Mouse (Mus musculus): ENCODE measurements around the gene Dolk. TPM values are rescaled to one million over a fixed set of nuclear protein-coding genes. Genes with fewer than 3 reads are reported as not detected.

The Dolk gene
- polyA plus RNA-seq, 1 experiment: 29.6 TPM

GRCm38 (mm10) chr2:30263811-30264210 lies 22.3 kb downstream of the Dolk start:
- no peak for DNase-seq
- TF ChIP-seq POLR2A (IDR thresholded peaks at IDR 0.05; ENCODE audit: low read depth, low read length) (no peak), CTCF (conservative IDR thresholded peaks at IDR 0.05; ENCODE audit: insufficient read depth, insufficient read length, low read depth, low read length) (no peak)
- Histone ChIP-seq H3K36me3 (ENCODE audit: control insufficient read depth, insufficient read depth, low read length) (no peaks in the 10 kb centered on the region), H3K4me3 (ENCODE audit: insufficient read depth, low read depth, low read length) (no peak overlapping the region), H3K4me1 (ENCODE audit: control insufficient read depth, insufficient read depth, low read length) (peaks cover 51% of the 10 kb centered on the region), H3K27ac (ENCODE audit: insufficient read depth, low read depth, low read length) (peak overlapping the region; percentile 93), H3K27me3 (replicated peaks; ENCODE audit: control insufficient read depth, insufficient read depth, low read length) (no peaks in the 10 kb centered on the region)
- WGBS: 85% methylated on average over 6 of the region's 6 CpGs

GRCm38 (mm10) chr2:30262840-30263441 lies 23.2 kb downstream of the Dolk start:
- WGBS: 14% methylated on average over 4 of the region's 4 CpGs
- Histone ChIP-seq H3K4me3 (ENCODE audit: insufficient read depth, low read depth, low read length) (no peak overlapping the region), H3K36me3 (ENCODE audit: control insufficient read depth, insufficient read depth, low read length) (no peaks in the 10 kb centered on the region), H3K27ac (ENCODE audit: insufficient read depth, low read depth, low read length) (peak overlapping the region; percentile 34), H3K4me1 (ENCODE audit: control insufficient read depth, insufficient read depth, low read length) (peaks cover 53% of the 10 kb centered on the region), H3K27me3 (replicated peaks; ENCODE audit: control insufficient read depth, insufficient read depth, low read length) (no peaks in the 10 kb centered on the region)
- TF ChIP-seq CTCF (conservative IDR thresholded peaks at IDR 0.05; ENCODE audit: insufficient read depth, insufficient read length, low read depth, low read length): no peak
- no peak for TF ChIP-seq POLR2A (IDR thresholded peaks at IDR 0.05; ENCODE audit: low read depth, low read length)
- peak; percentile 93 for DNase-seq

- peaks cover 52% of the 10 kb centered on the region for H3K4me1 ChIP-seq (ENCODE audit: control insufficient read depth, insufficient read depth, low read length)
- peak; percentile 33 for DNase-seq
- H3K27me3 ChIP-seq (replicated peaks; ENCODE audit: control insufficient read depth, insufficient read depth, low read length): no peaks in the 10 kb centered on the region
- 89% methylated on average over 18 of the region's 18 CpGs for WGBS
- TF ChIP-seq POLR2A (IDR thresholded peaks at IDR 0.05; ENCODE audit: low read depth, low read length): no peak
- TF ChIP-seq CTCF (conservative IDR thresholded peaks at IDR 0.05; ENCODE audit: insufficient read depth, insufficient read length, low read depth, low read length): no peak
- H3K36me3 ChIP-seq (ENCODE audit: control insufficient read depth, insufficient read depth, low read length): 0 out of 2 replicates have a peak, but pooled peaks cover 2% of the 10 kb centered on the region
- H3K27ac ChIP-seq (ENCODE audit: insufficient read depth, low read depth, low read length): peak overlapping the region; percentile 32; the same call in 1 of the 2 replicates
- no peak overlapping the region for H3K4me3 ChIP-seq (ENCODE audit: insufficient read depth, low read depth, low read length)
These were observed 24.0 kb downstream of the Dolk start for GRCm38 (mm10) chr2:30261921-30262839.

- H3K27ac ChIP-seq (ENCODE audit: insufficient read depth, low read depth, low read length): no peak overlapping the region
- WGBS: 72% methylated on average over 4 of the region's 4 CpGs
- TF ChIP-seq CTCF (conservative IDR thresholded peaks at IDR 0.05; ENCODE audit: insufficient read depth, insufficient read length, low read depth, low read length) (peak; percentile 15; the same call in 1 of the 2 replicates), POLR2A (IDR thresholded peaks at IDR 0.05; ENCODE audit: low read depth, low read length) (no peak)
- peak; percentile 26 for DNase-seq
- H3K36me3 ChIP-seq (ENCODE audit: control insufficient read depth, insufficient read depth, low read length): peaks cover 2% of the 10 kb centered on the region; the same call in 1 of the 2 replicates
- H3K4me1 ChIP-seq (ENCODE audit: control insufficient read depth, insufficient read depth, low read length): peaks cover 45% of the 10 kb centered on the region
- no peaks in the 10 kb centered on the region for H3K27me3 ChIP-seq (replicated peaks; ENCODE audit: control insufficient read depth, insufficient read depth, low read length)
- no peak overlapping the region for H3K4me3 ChIP-seq (ENCODE audit: insufficient read depth, low read depth, low read length)
These were observed 24.9 kb downstream of the Dolk start for GRCm38 (mm10) chr2:30261064-30261736.

GRCm38 (mm10) chr2:30259131-30260064 lies 26.7 kb downstream of the Dolk start:
- peak overlapping the region; percentile 58 for H3K27ac ChIP-seq (ENCODE audit: insufficient read depth, low read depth, low read length)
- peaks cover 2% of the 10 kb centered on the region; the same call in 1 of the 2 replicates for H3K36me3 ChIP-seq (ENCODE audit: control insufficient read depth, insufficient read depth, low read length)
- TF ChIP-seq CTCF (conservative IDR thresholded peaks at IDR 0.05; ENCODE audit: insufficient read depth, insufficient read length, low read depth, low read length): no peak
- no peak overlapping the region for H3K4me3 ChIP-seq (ENCODE audit: insufficient read depth, low read depth, low read length)
- 71% methylated on average over 15 of the region's 15 CpGs for WGBS
- H3K27me3 ChIP-seq (replicated peaks; ENCODE audit: control insufficient read depth, insufficient read depth, low read length): no peaks in the 10 kb centered on the region
- peaks cover 30% of the 10 kb centered on the region for H3K4me1 ChIP-seq (ENCODE audit: control insufficient read depth, insufficient read depth, low read length)
- peak; percentile 74 for DNase-seq

GRCm38 (mm10) chr2:30258600-30258999 lies 27.5 kb downstream of the Dolk start:
- TF ChIP-seq POLR2A (IDR thresholded peaks at IDR 0.05; ENCODE audit: low read depth, low read length) (no peak), CTCF (conservative IDR thresholded peaks at IDR 0.05; ENCODE audit: insufficient read depth, insufficient read length, low read depth, low read length) (no peak)
- Histone ChIP-seq H3K27ac (ENCODE audit: insufficient read depth, low read depth, low read length) (peak overlapping the region; percentile 58), H3K4me1 (ENCODE audit: control insufficient read depth, insufficient read depth, low read length) (peaks cover 24% of the 10 kb centered on the region), H3K4me3 (ENCODE audit: insufficient read depth, low read depth, low read length) (no peak overlapping the region), H3K27me3 (replicated peaks; ENCODE audit: control insufficient read depth, insufficient read depth, low read length) (no peaks in the 10 kb centered on the region), H3K36me3 (ENCODE audit: control insufficient read depth, insufficient read depth, low read length) (peaks cover 2% of the 10 kb centered on the region; the same call in 1 of the 2 replicates)
- WGBS: 41% methylated on average over 4 of the region's 4 CpGs
- peak; percentile 86 for DNase-seq
